Mouse (Mus musculus) central nervous system, embryonic 11.5 days (tissue): ENCODE data around the gene Kdelc2. TPM values are rescaled to one million over a fixed set of nuclear protein-coding genes. Genes with fewer than 3 reads are reported as not detected.

Experiments
- polyA plus RNA-seq: library from polyadenylated mRNA; depleted of rRNA; stranded (reverse); fragments of >200 nt; gene quantifications from 2 replicates; pipeline ENCODE4 v1.2.3, GENCODE M21; 2012; rRNA removed

Gene Kdelc2
- 4.2 and 5.6 TPM in 2 replicates for polyA plus RNA-seq

DNA sequence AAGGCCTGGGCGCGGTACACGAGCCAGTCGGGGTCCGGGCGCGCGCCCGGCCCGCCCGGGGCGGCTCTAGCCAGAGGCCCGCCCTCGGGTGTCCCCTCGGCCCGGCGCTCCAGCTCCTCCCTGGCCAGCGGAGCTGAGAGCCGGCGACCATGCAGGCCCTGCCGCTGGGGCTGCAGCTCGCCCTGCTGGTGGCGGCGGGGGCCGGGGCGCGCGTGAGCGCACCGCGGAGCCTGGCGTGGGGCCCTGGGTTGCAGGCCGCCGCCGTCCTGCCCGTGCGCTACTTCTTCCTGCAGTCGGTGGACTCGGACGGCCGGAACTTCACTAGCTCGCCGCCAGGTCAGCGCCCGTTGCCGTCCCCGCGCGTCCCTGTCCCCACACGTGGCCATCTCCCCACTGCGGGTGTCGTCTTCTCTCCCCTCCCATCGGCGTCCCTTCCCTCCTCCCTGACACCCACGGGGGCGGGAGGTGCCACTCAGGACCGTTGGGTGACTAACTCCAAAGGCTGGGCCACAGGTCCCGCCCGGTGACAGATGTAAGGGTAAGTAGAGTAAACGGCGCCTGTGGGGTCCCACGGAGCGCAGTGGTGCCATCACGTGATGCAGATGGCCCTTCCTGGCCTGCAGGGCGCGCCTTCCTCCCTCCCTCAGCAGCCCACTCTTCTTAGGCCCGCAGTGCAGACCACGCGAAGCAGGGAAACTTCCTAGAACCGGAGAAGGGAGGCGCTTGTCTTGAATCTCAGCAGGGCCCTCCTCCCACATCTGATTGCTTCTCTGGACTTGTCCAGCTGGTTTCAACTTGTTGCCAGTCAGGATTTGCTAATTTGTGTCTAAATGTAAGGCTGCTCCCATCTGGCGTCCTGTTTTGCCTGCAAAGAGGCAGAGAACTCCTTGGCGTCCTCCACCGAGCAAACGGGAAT, at the start of gene Kdelc2:
Gene Kdelc2 (plus strand): TSS at position 75 of the 916 bp plus-strand sequence.

DNA sequence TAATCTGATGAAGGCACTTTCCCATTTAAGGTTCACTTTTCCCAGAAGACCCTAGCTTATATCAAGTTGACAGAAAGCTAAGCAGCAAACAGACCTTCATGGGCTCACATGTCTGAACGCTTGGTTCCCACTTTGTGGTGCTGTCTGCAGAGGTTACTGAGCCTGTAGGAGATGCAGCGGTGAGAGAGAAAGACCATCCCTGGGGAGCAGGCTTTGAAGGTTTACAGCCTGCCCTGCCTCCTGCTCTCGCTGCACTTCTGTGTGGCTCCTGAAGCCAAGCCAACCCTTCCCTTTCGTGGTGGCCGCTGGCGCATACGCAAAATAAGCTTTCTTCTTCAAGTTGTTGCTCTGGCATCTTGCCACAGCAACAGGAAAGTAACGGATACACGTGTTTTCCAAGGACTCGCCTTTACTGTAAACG, 18.5 kb downstream of the Kdelc2 start, which contains the start of gene 4930550C14Rik:
Gene 4930550C14Rik (plus strand): TSS at position 35 of the 421 bp plus-strand sequence.

Other genes starting within 250 kb of the Kdelc2 start
- 20.2 and 27.9 TPM in 2 replicates for gene Ddx10, start 136.0 kb upstream of the Kdelc2 start, polyA plus RNA-seq
- gene Exph5, start 82.4 kb upstream of the Kdelc2 start, polyA plus RNA-seq = 0.23 and 0.26 TPM in 2 replicates
- gene 4930550C14Rik, start 18.3 kb downstream of the Kdelc2 start, polyA plus RNA-seq = 0.22 and 0.34 TPM in 2 replicates
- gene Atm, start 152.7 kb downstream of the Kdelc2 start, polyA plus RNA-seq = 20.2 and 22.6 TPM in 2 replicates
- gene Npat, start 153.0 kb downstream of the Kdelc2 start, polyA plus RNA-seq = 10.8 and 18.5 TPM in 2 replicates
- gene Acat1, start 226.4 kb downstream of the Kdelc2 start, polyA plus RNA-seq = 46.9 and 59.9 TPM in 2 replicates